Mouse (Mus musculus): ENCODE results near the gene Tbc1d22b. TPM values are rescaled to one million over a fixed set of nuclear protein-coding genes. Genes with fewer than 3 reads are reported as not detected.
A peak's percentile ranks its signal among the peaks of the same experiment; 100 is the strongest.

Tbc1d22b gene
- 1.2 and 1.3 TPM in 2 replicates for total RNA-seq (2014; rRNA removed)
- polyA plus RNA-seq (2012; rRNA removed), result 4.0 and 4.1 TPM in 2 replicates

DNA sequence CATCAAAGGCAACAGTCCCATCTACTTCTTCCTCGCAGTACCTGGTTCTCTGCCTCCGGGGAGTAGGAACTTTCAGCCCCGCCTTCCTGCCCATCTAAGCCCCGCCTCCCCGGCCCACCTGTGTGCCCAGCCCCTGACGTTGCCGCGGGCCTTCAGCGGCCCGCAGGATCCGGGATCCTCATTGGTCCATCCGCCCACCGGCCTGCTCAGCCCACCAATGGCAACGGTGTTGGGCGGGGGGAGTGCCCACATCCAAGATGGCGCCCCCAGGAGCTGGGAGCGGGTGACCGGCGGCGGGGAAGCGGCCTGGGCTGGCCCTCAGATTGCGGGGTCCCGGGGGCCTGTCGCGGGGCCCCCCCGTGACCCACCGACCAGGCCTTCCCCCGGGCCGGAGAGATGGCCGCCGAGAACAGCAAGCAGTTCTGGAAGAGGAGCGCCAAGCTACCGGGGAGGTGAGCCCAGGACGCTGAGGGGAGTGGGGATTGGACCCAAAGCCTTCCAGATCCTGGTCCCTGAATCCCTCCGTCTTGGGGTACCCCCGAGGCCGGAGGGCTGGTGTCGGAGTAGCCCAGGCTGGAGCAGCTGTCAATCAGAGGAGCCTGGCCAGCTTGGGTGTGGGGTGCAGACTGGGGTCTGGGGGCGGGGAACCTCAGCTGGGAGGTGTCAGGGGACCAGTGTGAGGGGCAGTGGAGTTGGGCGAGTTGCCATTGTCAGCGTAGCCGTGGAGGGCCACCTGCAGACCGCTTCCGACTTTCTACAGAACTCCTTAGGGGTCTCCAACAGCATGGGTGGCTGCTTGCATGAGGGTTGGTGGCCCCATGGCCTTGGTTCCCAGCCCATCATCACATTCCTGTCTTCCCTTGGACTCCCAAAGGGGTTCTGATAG lies at the start of gene Tbc1d22b, which contains the start of gene Gm17657:
Gene Tbc1d22b, plus strand, starts transcription at position 243 of the 886 bp plus-strand sequence.
Gene Gm17657, minus strand, starts transcription at position 96 of the 886 bp plus-strand sequence.
- peak within 1 kb of the TSS; percentile 37; the same call in 1 of the 2 replicates for H3K27ac ChIP-seq (replicated peaks; ENCODE audit: insufficient read depth, low read depth, low read length)
- peak within 1 kb of the TSS; percentile 85 for H3K4me3 ChIP-seq (ENCODE audit: insufficient read depth, low read depth, low read length)
- TF ChIP-seq POLR2A (IDR thresholded peaks at IDR 0.05; ENCODE audit: extremely low read depth, insufficient read depth, low read length), result 0 out of 2 replicates have a peak, but pooled peaks have one; percentile 34
- TF ChIP-seq CTCF (IDR thresholded peaks at IDR 0.05; ENCODE audit: low read depth, low read length), result no peak
- H3K27me3 ChIP-seq (ENCODE audit: control insufficient read depth, insufficient read depth, low read length), result no peaks in the 10 kb centered on the region
- WGBS, result 1% methylated on average over 44 of the region's 44 CpGs
- peaks cover 12% of the 10 kb centered on the region; the same call in 1 of the 2 replicates for H3K79me2 ChIP-seq (ENCODE audit: control insufficient read depth, insufficient read depth, low read length)
- no peaks in the 10 kb centered on the region for H3K36me3 ChIP-seq (ENCODE audit: control insufficient read depth, insufficient read depth, low read length)
- DNase-seq (ENCODE audit: extremely low read depth, low read depth, low spot score), result peak; percentile 79
- peak within 1 kb of the TSS; percentile 90 for H3K9ac ChIP-seq (ENCODE audit: low read depth, low read length)
- peaks cover 8% of the 10 kb centered on the region for H3K4me1 ChIP-seq (ENCODE audit: control insufficient read depth, insufficient read depth, low read length)

- no peaks in the 10 kb centered on the region for H3K36me3 ChIP-seq (ENCODE audit: control insufficient read depth, insufficient read depth, low read length)
- no peaks in the 10 kb centered on the region for H3K27me3 ChIP-seq (ENCODE audit: control insufficient read depth, insufficient read depth, low read length)
- H3K27ac ChIP-seq (replicated peaks; ENCODE audit: insufficient read depth, low read depth, low read length), result no peak overlapping the region
- peaks cover 5% of the 10 kb centered on the region; the same call in 1 of the 2 replicates for H3K4me1 ChIP-seq (ENCODE audit: control insufficient read depth, insufficient read depth, low read length)
- no peaks in the 10 kb centered on the region for H3K79me2 ChIP-seq (ENCODE audit: control insufficient read depth, insufficient read depth, low read length)
- no peak overlapping the region for H3K9ac ChIP-seq (ENCODE audit: low read depth, low read length)
- DNase-seq (ENCODE audit: extremely low read depth, low read depth, low spot score), result no peak
- no peak overlapping the region for H3K4me3 ChIP-seq (ENCODE audit: insufficient read depth, low read depth, low read length)
- TF ChIP-seq CTCF (IDR thresholded peaks at IDR 0.05; ENCODE audit: low read depth, low read length) (no peak), POLR2A (IDR thresholded peaks at IDR 0.05; ENCODE audit: extremely low read depth, insufficient read depth, low read length) (no peak)
- 93% methylated on average over 7 of the region's 7 CpGs for WGBS
Observed at GRCm38 (mm10) chr17:29500243-29500740, 49.3 kb upstream of the Tbc1d22b start.

GRCm38 (mm10) chr17:29500802-29501469 lies 48.6 kb upstream of the Tbc1d22b start:
- Histone ChIP-seq H3K27ac (replicated peaks; ENCODE audit: insufficient read depth, low read depth, low read length) (no peak overlapping the region), H3K9ac (ENCODE audit: low read depth, low read length) (no peak overlapping the region), H3K4me1 (ENCODE audit: control insufficient read depth, insufficient read depth, low read length) (peaks cover 5% of the 10 kb centered on the region; the same call in 1 of the 2 replicates), H3K79me2 (ENCODE audit: control insufficient read depth, insufficient read depth, low read length) (no peaks in the 10 kb centered on the region), H3K4me3 (ENCODE audit: insufficient read depth, low read depth, low read length) (no peak overlapping the region), H3K36me3 (ENCODE audit: control insufficient read depth, insufficient read depth, low read length) (no peaks in the 10 kb centered on the region), H3K27me3 (ENCODE audit: control insufficient read depth, insufficient read depth, low read length) (no peaks in the 10 kb centered on the region)
- TF ChIP-seq CTCF (IDR thresholded peaks at IDR 0.05; ENCODE audit: low read depth, low read length) (0 out of 2 replicates have a peak, but pooled peaks have one; percentile 16), POLR2A (IDR thresholded peaks at IDR 0.05; ENCODE audit: extremely low read depth, insufficient read depth, low read length) (no peak)
- no peak for DNase-seq (ENCODE audit: extremely low read depth, low read depth, low spot score)
- 85% methylated on average over 17 of the region's 17 CpGs for WGBS

GRCm38 (mm10) chr17:29502005-29502668 lies 47.4 kb upstream of the Tbc1d22b start:
- no peaks in the 10 kb centered on the region for H3K36me3 ChIP-seq (ENCODE audit: control insufficient read depth, insufficient read depth, low read length)
- no peaks in the 10 kb centered on the region for H3K79me2 ChIP-seq (ENCODE audit: control insufficient read depth, insufficient read depth, low read length)
- WGBS, result 79% methylated on average over 7 of the region's 7 CpGs
- no peak overlapping the region for H3K4me3 ChIP-seq (ENCODE audit: insufficient read depth, low read depth, low read length)
- no peak for TF ChIP-seq POLR2A (IDR thresholded peaks at IDR 0.05; ENCODE audit: extremely low read depth, insufficient read depth, low read length)
- TF ChIP-seq CTCF (IDR thresholded peaks at IDR 0.05; ENCODE audit: low read depth, low read length), result no peak
- DNase-seq (ENCODE audit: extremely low read depth, low read depth, low spot score), result no peak
- H3K27ac ChIP-seq (replicated peaks; ENCODE audit: insufficient read depth, low read depth, low read length), result no peak overlapping the region
- H3K9ac ChIP-seq (ENCODE audit: low read depth, low read length), result no peak overlapping the region
- no peaks in the 10 kb centered on the region for H3K27me3 ChIP-seq (ENCODE audit: control insufficient read depth, insufficient read depth, low read length)
- peaks cover 5% of the 10 kb centered on the region; the same call in 1 of the 2 replicates for H3K4me1 ChIP-seq (ENCODE audit: control insufficient read depth, insufficient read depth, low read length)
